Mouse (Mus musculus) brain, adult 10 weeks (tissue): ENCODE data around the gene Ephb2. TPM values are rescaled to one million over a fixed set of nuclear protein-coding genes. Genes with fewer than 3 reads are reported as not detected.

Experiments
- polyA plus RNA-seq: library from polyadenylated mRNA; stranded (reverse); fragments of 350-450 nt; fragmentation: Illumina TruSeq; extraction: RNeasy Lipid Tissue Mini Kit (QIAGEN cat#74804); gene quantifications from one replicate; pipeline ENCODE4 v1.2.3, GENCODE M21; 2015; ENCODE audit warnings: low read depth, low replicate concordance

The Ephb2 gene
- polyA plus RNA-seq = 9.8 TPM

DNA sequence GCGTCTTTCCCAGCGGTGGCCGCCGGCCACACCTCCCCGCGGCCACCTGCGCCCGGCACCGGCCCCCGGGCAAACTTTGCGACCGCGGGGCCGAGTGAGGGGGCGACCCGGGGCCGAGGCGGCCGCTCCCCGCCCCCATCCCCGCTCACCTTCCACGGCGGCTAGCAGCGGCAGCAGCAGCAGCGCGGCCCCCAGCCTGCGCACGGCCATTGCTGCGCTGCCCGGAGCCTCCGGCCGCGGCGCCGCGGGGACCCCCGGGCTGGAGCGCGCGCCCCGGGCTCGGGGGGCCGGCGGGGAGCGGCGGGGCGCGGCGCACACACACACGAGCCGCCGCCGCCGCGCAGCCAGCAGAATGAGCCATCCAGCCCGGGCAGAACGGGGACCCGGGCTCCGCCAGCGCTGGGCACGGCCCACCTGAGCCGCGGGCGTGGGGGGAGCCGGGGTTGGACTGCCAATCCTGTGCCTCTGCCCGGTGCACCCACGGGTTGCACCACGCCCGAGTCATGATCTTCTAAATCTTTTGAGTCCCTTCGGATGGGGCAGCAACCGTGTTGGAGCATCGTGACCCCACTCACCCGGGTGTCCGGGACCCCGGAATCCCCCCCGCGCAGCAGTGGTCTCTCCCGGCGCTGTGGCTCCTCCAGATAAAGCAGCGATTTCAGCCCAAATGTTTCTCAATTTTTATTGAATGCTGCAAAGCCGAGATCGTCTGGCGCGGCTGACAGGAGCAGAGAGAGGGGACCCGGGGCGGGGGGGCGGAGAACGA lies at the start of gene Ephb2:
Gene Ephb2, minus strand, starts transcription at position 368 of the 766 bp plus-strand sequence.

GRCm38 (mm10) chr4:136622388-136622787 lies 213.4 kb downstream of the Ephb2 start, which contains the start of gene Lactbl1:
Gene Lactbl1, plus strand, starts transcription at chr4:136622621.

DNA sequence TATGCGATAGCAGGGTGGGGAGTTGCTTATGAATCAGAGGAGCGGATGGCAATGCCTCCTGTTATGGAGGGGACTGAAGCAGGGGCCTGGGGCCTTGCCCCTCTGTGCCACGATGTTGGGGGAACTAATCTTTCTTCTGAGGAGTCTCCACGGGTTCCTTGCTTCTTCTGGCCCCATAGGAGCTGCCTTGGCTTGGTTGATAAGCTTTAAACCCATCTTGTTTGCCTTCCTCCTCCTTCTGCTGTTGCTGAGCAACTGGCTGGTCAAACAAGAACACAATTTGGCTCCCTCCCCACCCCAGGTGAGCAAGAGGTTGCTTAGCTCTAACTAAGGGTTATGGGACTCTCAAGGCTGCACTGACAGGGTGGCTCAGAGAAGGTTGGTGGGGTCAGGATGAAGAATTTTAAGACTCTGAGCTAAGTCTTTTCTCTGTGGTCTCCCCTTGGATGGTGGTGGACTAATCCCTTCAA lies 225.4 kb downstream of the Ephb2 start, which contains the start of gene Tex46:
Gene Tex46, plus strand, starts transcription at position 51 of the 470 bp plus-strand sequence.

GRCm38 (mm10) chr4:136602568-136602967 lies 233.2 kb downstream of the Ephb2 start, which contains the start of gene Kdm1a:
Gene Kdm1a, minus strand, starts transcription at chr4:136602723.

Other genes with a start within 250 kb of the Ephb2 start
- gene Kdm1a, start 233.3 kb downstream of the Ephb2 start, polyA plus RNA-seq = 64.0 TPM
- not detected for gene Tex46, start 225.6 kb downstream of the Ephb2 start, polyA plus RNA-seq
- gene Lactbl1, start 213.4 kb downstream of the Ephb2 start, polyA plus RNA-seq = not detected
- gene C1qb, start 50.2 kb upstream of the Ephb2 start, polyA plus RNA-seq = 118 TPM
- 92.2 TPM for gene C1qc, start 57.1 kb upstream of the Ephb2 start, polyA plus RNA-seq
- gene C1qa, start 62.8 kb upstream of the Ephb2 start, polyA plus RNA-seq = 102 TPM
- gene Epha8, start 120.8 kb upstream of the Ephb2 start, polyA plus RNA-seq = 5.3 TPM
- gene Zbtb40, start 212.8 kb upstream of the Ephb2 start, polyA plus RNA-seq = 5.5 TPM